Mouse (Mus musculus) heart, embryonic 12.5 days (tissue): ENCODE data around the gene Hmg20b. TPM values are rescaled to one million over a fixed set of nuclear protein-coding genes. Genes with fewer than 3 reads are reported as not detected.

ENCODE experiments used
- ATAC-seq: fragments of 200-750 bp; cut with Nextera tagmentation; 2 replicates; pipeline ENCODE4 v1.8.0; 2017; ENCODE audit warnings: moderate TSS enrichment, moderate library complexity; ENCODE audit not compliant: insufficient number of reproducible peaks, low FRiP score
- H3K27ac ChIP-seq: fragments of 300-500 bp; sonication (generic); 2 replicates; pipeline ENCODE4 v1.5.1; 2016; ENCODE audit warnings: mild to moderate bottlenecking, moderate library complexity; ENCODE audit not compliant: poor library complexity, severe bottlenecking
- H3K27me3 ChIP-seq: fragments of 300-500 bp; sonication (generic); replicated peaks from 2 replicates; pipeline ENCODE4 v1.6.1; 2016; ENCODE audit warnings: mild to moderate bottlenecking, moderate library complexity
- H3K36me3 ChIP-seq: fragments of 300-500 bp; sonication (generic); 2 replicates; pipeline ENCODE4 v1.6.1; 2016; ENCODE audit warnings: mild to moderate bottlenecking, moderate library complexity
- H3K4me1 ChIP-seq: fragments of 300-500 bp; sonication (generic); replicated peaks from 2 replicates; pipeline ENCODE4 v1.6.1; 2016; ENCODE audit warnings: mild to moderate bottlenecking
- H3K4me2 ChIP-seq: fragments of 300-500 bp; sonication (generic); 2 replicates; pipeline ENCODE4 v1.6.1; 2016; ENCODE audit warnings: mild to moderate bottlenecking, moderate library complexity
- H3K4me3 ChIP-seq: fragments of 300-500 bp; sonication (generic); 2 replicates; pipeline ENCODE4 v1.5.1; 2016; ENCODE audit warnings: mild to moderate bottlenecking
- H3K9ac ChIP-seq: fragments of 300-500 bp; sonication (generic); 2 replicates; pipeline ENCODE4 v1.6.1; 2016; ENCODE audit warnings: mild to moderate bottlenecking, moderate library complexity
- H3K9me3 ChIP-seq: fragments of 300-500 bp; sonication (generic); replicated peaks from 2 replicates; pipeline ENCODE4 v1.6.1; 2016; ENCODE audit warnings: mild to moderate bottlenecking, moderate library complexity
- WGBS: fragments of 180-500 bp; shearing (Covaris S2); methylation state at CpG from one replicate; pipeline ENCODE4 v1.1.7; 2016; 5-methylcytosine and 5-hydroxymethylcytosine counted together
- polyA plus RNA-seq: library from polyadenylated mRNA; unstranded; fragments of >200 nt; fragmentation: Nextera tagmentation; extraction: Ambion mirVana; gene quantifications from 2 replicates; pipeline ENCODE4 v1.2.1, GENCODE M21; 2016

Gene Hmg20b
- polyA plus RNA-seq, 1 experiment from 2014 or later, result 109 TPM

GRCm38 (mm10) chr10:81316338-81317060 lies 33.8 kb downstream of the Hmg20b start:
- Histone ChIP-seq H3K4me1 (peaks cover 39% of the 10 kb centered on the region), H3K27ac (no peak overlapping the region), H3K9ac (peak overlapping the region; percentile 73), H3K27me3 (no peaks in the 10 kb centered on the region), H3K36me3 (peaks cover 59% of the 10 kb centered on the region), H3K4me3 (peak overlapping the region; percentile 33), H3K4me2 (peak overlapping the region; percentile 68), H3K9me3 (no peaks in the 10 kb centered on the region)
- ATAC-seq, result no peak
- 45% methylated on average over 16 of the region's 16 CpGs for WGBS

DNA sequence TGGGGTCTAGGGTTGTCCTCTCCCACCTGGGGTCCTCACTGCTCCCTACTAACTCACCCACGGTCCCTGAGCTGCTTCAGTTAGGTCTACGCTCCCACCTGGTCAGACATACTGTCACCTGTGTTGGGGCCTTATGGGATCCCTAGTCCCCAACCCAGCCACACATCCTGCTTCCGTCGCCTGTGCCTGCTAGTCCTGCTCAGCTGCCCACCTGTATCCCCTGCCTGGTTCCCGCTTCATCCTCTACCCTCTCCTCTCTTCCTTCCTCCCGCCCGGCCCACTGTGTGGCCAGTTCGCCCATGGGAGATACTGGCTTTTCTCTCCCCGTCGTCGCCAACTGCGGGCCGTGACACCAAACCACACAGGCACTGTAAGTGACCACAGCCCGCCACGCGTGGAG lies 34.7 kb downstream of the Hmg20b start:
- H3K27me3 ChIP-seq, result no peaks in the 10 kb centered on the region
- peaks cover 68% of the 10 kb centered on the region for H3K36me3 ChIP-seq
- 86% methylated on average over 16 of the region's 16 CpGs for WGBS
- no peaks in the 10 kb centered on the region for H3K9me3 ChIP-seq
- H3K4me1 ChIP-seq, result peaks cover 39% of the 10 kb centered on the region
- H3K4me2 ChIP-seq, result no peak overlapping the region
- no peak overlapping the region for H3K9ac ChIP-seq
- no peak overlapping the region for H3K27ac ChIP-seq
- H3K4me3 ChIP-seq, result no peak overlapping the region
- no peak for ATAC-seq

DNA sequence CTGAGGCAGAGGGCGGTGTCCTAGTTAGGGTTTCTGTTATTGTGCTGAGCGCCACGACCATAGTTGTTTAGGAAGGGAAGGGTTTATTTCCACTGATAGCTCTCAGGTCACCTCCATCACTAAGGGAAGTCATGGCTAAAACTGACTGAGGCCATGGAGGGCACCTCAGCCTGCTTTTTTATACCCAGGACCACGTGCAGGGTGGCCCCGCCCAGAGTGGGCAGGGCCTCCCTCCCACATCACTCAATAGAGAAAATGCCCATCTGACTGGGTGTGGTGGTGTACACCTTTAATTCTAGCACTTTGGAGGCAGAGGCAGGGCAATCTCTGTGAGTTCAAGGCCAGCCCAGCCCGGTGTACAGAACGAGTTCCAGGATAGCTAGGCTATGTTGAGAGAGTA lies 36.1 kb downstream of the Hmg20b start:
- Histone ChIP-seq H3K4me2 (no peak overlapping the region), H3K36me3 (peaks cover 82% of the 10 kb centered on the region), H3K9me3 (no peaks in the 10 kb centered on the region), H3K27me3 (no peaks in the 10 kb centered on the region), H3K27ac (no peak overlapping the region), H3K9ac (no peak overlapping the region), H3K4me3 (no peak overlapping the region), H3K4me1 (peaks cover 31% of the 10 kb centered on the region)
- no peak for ATAC-seq
- 78% methylated on average over 7 of the region's 7 CpGs for WGBS

- WGBS, result 94% methylated on average over 13 of the region's 13 CpGs
- no peak overlapping the region for H3K27ac ChIP-seq
- no peaks in the 10 kb centered on the region for H3K9me3 ChIP-seq
- H3K9ac ChIP-seq, result no peak overlapping the region
- H3K4me2 ChIP-seq, result no peak overlapping the region
- no peak overlapping the region for H3K4me3 ChIP-seq
- peaks cover 25% of the 10 kb centered on the region for H3K4me1 ChIP-seq
- H3K27me3 ChIP-seq, result no peaks in the 10 kb centered on the region
- peaks cover 86% of the 10 kb centered on the region for H3K36me3 ChIP-seq
- no peak for ATAC-seq
Observed at GRCm38 (mm10) chr10:81313581-81313980, 36.7 kb downstream of the Hmg20b start.

- 88% methylated on average over 5 of the region's 5 CpGs for WGBS
- peaks cover 94% of the 10 kb centered on the region for H3K36me3 ChIP-seq
- H3K4me1 ChIP-seq, result peaks cover 7% of the 10 kb centered on the region
- H3K27me3 ChIP-seq, result no peaks in the 10 kb centered on the region
- H3K4me2 ChIP-seq, result no peak overlapping the region
- no peak overlapping the region for H3K9ac ChIP-seq
- ATAC-seq, result no peak
- no peak overlapping the region for H3K27ac ChIP-seq
- H3K4me3 ChIP-seq, result no peak overlapping the region
- H3K9me3 ChIP-seq, result no peaks in the 10 kb centered on the region
Observed at GRCm38 (mm10) chr10:81309571-81309970, 40.7 kb downstream of the Hmg20b start.

DNA sequence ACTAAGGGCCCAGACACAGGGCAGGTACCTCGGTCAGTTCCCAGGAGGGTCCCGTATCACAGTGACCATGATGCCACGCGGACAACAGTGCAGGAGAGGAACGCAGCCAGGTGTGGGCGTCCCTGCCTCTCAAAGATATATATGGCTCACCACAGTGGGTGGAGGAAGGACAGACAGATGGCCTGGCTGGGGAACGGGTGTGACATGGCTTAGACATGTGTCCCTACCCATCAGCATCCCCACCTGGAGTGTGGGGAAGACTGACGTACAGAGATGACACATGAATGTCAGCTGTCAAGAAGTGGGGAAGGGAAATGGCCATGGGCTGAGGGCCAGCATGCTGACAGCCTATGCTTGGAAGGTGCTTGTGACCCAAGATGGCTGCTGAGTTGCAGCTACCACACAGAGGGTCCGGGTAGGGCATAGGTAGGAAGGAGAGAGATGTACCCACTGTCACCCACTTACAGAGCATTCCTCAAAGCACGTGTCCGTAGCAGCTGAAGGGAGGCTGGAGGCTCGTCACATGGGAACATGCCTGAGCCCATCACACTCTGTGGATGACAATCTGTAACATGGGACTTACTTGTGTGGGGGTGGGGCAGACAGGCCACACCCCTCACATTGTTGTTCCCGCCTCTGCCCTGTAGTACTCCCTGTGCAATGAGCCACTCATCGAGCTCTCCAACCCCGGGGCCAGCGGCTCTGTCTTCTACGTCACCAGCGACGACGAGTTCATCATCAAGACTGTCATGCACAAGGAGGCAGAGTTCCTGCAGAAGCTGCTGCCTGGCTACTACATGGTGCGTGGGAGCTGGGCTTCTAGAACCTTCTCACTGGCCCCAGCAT lies 43.2 kb downstream of the Hmg20b start:
- Histone ChIP-seq H3K36me3 (peaks cover 69% of the 10 kb centered on the region), H3K4me2 (no peak overlapping the region), H3K4me3 (no peak overlapping the region), H3K4me1 (peaks cover 29% of the 10 kb centered on the region), H3K9ac (no peak overlapping the region), H3K27me3 (no peaks in the 10 kb centered on the region), H3K27ac (no peak overlapping the region), H3K9me3 (no peaks in the 10 kb centered on the region)
- no peak for ATAC-seq
- WGBS, result 91% methylated on average over 21 of the region's 21 CpGs

GRCm38 (mm10) chr10:81306173-81306668 lies 44.1 kb downstream of the Hmg20b start:
- H3K9me3 ChIP-seq, result no peaks in the 10 kb centered on the region
- peaks cover 36% of the 10 kb centered on the region for H3K4me1 ChIP-seq
- no peak for ATAC-seq
- H3K9ac ChIP-seq, result no peak overlapping the region
- no peak overlapping the region for H3K27ac ChIP-seq
- H3K4me2 ChIP-seq, result no peak overlapping the region
- peaks cover 60% of the 10 kb centered on the region for H3K36me3 ChIP-seq
- no peaks in the 10 kb centered on the region for H3K27me3 ChIP-seq
- H3K4me3 ChIP-seq, result no peak overlapping the region
- 92% methylated on average over 12 of the region's 12 CpGs for WGBS

DNA sequence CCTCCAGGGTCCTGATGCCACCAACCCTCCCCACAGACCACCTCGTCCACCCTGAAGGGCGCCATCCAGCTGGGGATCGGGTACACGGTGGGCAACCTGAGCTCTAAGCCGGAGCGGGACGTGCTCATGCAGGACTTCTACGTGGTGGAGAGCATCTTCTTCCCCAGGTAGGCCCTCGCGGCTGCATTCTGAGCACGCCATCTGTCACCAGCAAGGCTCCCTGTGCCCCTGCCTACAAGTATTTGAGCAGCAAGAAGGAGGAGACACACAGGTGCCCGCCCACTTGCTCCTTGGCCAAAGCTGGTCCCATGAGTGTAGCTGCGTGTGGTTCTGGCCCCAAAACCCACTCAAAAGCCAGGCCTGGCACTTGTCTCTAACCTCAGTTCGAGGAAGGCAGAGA lies 44.6 kb downstream of the Hmg20b start:
- no peak overlapping the region for H3K4me2 ChIP-seq
- H3K4me1 ChIP-seq, result peaks cover 42% of the 10 kb centered on the region
- H3K9ac ChIP-seq, result no peak overlapping the region
- H3K4me3 ChIP-seq, result no peak overlapping the region
- no peak overlapping the region for H3K27ac ChIP-seq
- WGBS, result 90% methylated on average over 14 of the region's 14 CpGs
- ATAC-seq, result no peak
- H3K27me3 ChIP-seq, result no peaks in the 10 kb centered on the region
- H3K36me3 ChIP-seq, result peaks cover 55% of the 10 kb centered on the region
- no peaks in the 10 kb centered on the region for H3K9me3 ChIP-seq

- Histone ChIP-seq H3K27ac (no peak overlapping the region), H3K27me3 (no peaks in the 10 kb centered on the region), H3K4me2 (peak overlapping the region; percentile 32; the same call in 1 of the 2 replicates), H3K36me3 (peaks cover 45% of the 10 kb centered on the region), H3K4me1 (peaks cover 51% of the 10 kb centered on the region), H3K4me3 (no peak overlapping the region), H3K9ac (0 out of 2 replicates have a peak overlapping the region, but pooled peaks have one; percentile 24), H3K9me3 (no peaks in the 10 kb centered on the region)
- no peak for ATAC-seq
- 24% methylated on average over 8 of the region's 9 CpGs for WGBS
Observed at GRCm38 (mm10) chr10:81304597-81305238, 45.6 kb downstream of the Hmg20b start.

DNA sequence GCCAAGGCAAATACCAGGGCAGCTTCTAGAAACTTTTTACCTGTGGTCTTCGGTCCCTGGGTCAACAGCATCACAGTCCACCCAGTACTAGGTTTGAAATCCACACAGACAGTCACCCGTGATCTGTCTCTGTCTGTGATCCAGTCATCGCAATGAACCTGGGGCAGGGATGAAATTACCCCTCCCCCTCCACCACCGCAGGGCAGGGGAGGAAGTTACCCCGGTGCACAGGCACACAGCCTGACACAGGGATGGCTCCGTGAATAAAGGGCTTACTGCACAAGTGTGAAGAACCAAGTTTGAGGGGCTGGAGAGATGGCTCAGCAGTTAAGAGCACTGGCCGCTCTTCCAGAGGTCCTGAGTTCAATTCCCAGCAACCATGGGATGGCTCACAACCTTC lies 46.5 kb downstream of the Hmg20b start:
- Histone ChIP-seq H3K9ac (0 out of 2 replicates have a peak overlapping the region, but pooled peaks have one; percentile 28), H3K27me3 (no peaks in the 10 kb centered on the region), H3K36me3 (peaks cover 36% of the 10 kb centered on the region), H3K4me2 (no peak overlapping the region), H3K4me1 (peaks cover 61% of the 10 kb centered on the region), H3K27ac (no peak overlapping the region), H3K4me3 (no peak overlapping the region), H3K9me3 (no peaks in the 10 kb centered on the region)
- no peak for ATAC-seq
- WGBS, result 66% methylated on average over 7 of the region's 7 CpGs

GRCm38 (mm10) chr10:81303258-81303657 lies 47.0 kb downstream of the Hmg20b start:
- Histone ChIP-seq H3K27me3 (no peaks in the 10 kb centered on the region), H3K9me3 (no peaks in the 10 kb centered on the region), H3K4me2 (peak overlapping the region; percentile 41), H3K4me3 (no peak overlapping the region), H3K36me3 (peaks cover 30% of the 10 kb centered on the region), H3K27ac (peak overlapping the region; percentile 65), H3K9ac (peak overlapping the region; percentile 53), H3K4me1 (peaks cover 66% of the 10 kb centered on the region)
- no peak; the same call in 1 of the 2 replicates for ATAC-seq
- 49% methylated on average over 10 of the region's 10 CpGs for WGBS
